Mouse (Mus musculus): Measurements from ENCODE around the gene Hmga1. TPM values are rescaled to one million over a fixed set of nuclear protein-coding genes. Genes with fewer than 3 reads are reported as not detected.

Hmga1 gene
- total RNA-seq, 2 experiments from 2014 or later: 31.3 to 32.7 TPM

Other genes starting within 250 kb of the Hmga1 start
- gene Grm4, start 35.1 kb upstream of the Hmga1 start, total RNA-seq (2021): 10 to 100 TPM; 10.7 to 19.3 TPM
- 10 to 100 TPM; 65.6 to 65.9 TPM for gene AI413582, start 9.3 kb downstream of the Hmga1 start, total RNA-seq (2021)
- 100 to 1,000 TPM; 487 to 502 TPM for gene Nudt3, start 67.0 kb downstream of the Hmga1 start, total RNA-seq (2021)
- gene RPS10-NUDT3, start 78.7 kb downstream of the Hmga1 start, total RNA-seq (2021): not detected
- 100 to 1,000 TPM; 413 to 460 TPM for gene Rps10, start 80.2 kb downstream of the Hmga1 start, total RNA-seq (2021)
- gene Pacsin1, start 99.0 kb downstream of the Hmga1 start, total RNA-seq (2021): 100 to 1,000 TPM; 270 to 280 TPM
- gene Spdef, start 172.5 kb downstream of the Hmga1 start, total RNA-seq (2021): under 1 TPM; 0.25 to 0.26 TPM

Measured in layer of hippocampus, postnatal 14 days (tissue).